Mouse (Mus musculus) hindbrain, embryonic 14.5 days (tissue): ENCODE data around the gene Thsd7b. TPM values are rescaled to one million over a fixed set of nuclear protein-coding genes. Genes with fewer than 3 reads are reported as not detected.

Experiments used
- ATAC-seq: fragments of 200-750 bp; cut with Nextera tagmentation; 2 replicates; pipeline ENCODE4 v1.8.0; 2017; ENCODE audit warnings: moderate number of reproducible peaks, mild to moderate bottlenecking, moderate TSS enrichment, moderate library complexity; ENCODE audit not compliant: low FRiP score
- DNase-seq: peaks from one replicate; pipeline ENCODE4 v3.0.0-alpha.2; 2015; ENCODE audit warnings: low spot score
- H3K27ac ChIP-seq: fragments of 300-500 bp; sonication (generic); 2 replicates; pipeline ENCODE4 v1.5.1; 2014; ENCODE audit warnings: mild to moderate bottlenecking, moderate library complexity
- H3K27me3 ChIP-seq: fragments of 300-500 bp; sonication (generic); 2 replicates; pipeline ENCODE4 v1.6.1; 2014; ENCODE audit warnings: mild to moderate bottlenecking, low read length, mixed read lengths; ENCODE audit not compliant: control insufficient read depth, insufficient read depth
- H3K36me3 ChIP-seq: fragments of 300-500 bp; sonication (generic); replicated peaks from 2 replicates; pipeline ENCODE4 v1.6.1; 2014; ENCODE audit not compliant: control insufficient read depth, insufficient read depth
- H3K4me1 ChIP-seq: fragments of 300-500 bp; sonication (generic); replicated peaks from 2 replicates; pipeline ENCODE4 v1.6.1; 2014; ENCODE audit warnings: antibody characterized with exemption, low read length, mixed read lengths; ENCODE audit not compliant: control insufficient read depth, insufficient read depth
- H3K4me2 ChIP-seq: fragments of 300-500 bp; sonication (generic); replicated peaks from 2 replicates; pipeline ENCODE4 v1.6.1; 2014; ENCODE audit warnings: mild to moderate bottlenecking, moderate library complexity
- H3K4me3 ChIP-seq: fragments of 300-500 bp; sonication (generic); replicated peaks from 2 replicates; pipeline ENCODE4 v1.5.1; 2014; ENCODE audit warnings: mild to moderate bottlenecking, low read length
- H3K9ac ChIP-seq: fragments of 300-500 bp; sonication (generic); 2 replicates; pipeline ENCODE4 v1.6.1; 2014
- H3K9me3 ChIP-seq: fragments of 300-500 bp; sonication (generic); 2 replicates; pipeline ENCODE4 v1.6.1; 2016; ENCODE audit warnings: low read length; ENCODE audit not compliant: control insufficient read depth
- WGBS: fragments of 180-500 bp; shearing (Covaris S2); extraction: QIAGEN DNeasy Blood & Tissue Kit; methylation state at CpG from one replicate; pipeline ENCODE4 v1.1.7; 2014; 5-methylcytosine and 5-hydroxymethylcytosine counted together
- polyA plus RNA-seq: library from polyadenylated mRNA; unstranded; fragments of >200 nt; fragmentation: Nextera tagmentation; extraction: Ambion mirVana; gene quantifications from 2 replicates; pipeline ENCODE4 v1.2.1, GENCODE M21; 2014

The Thsd7b gene
- polyA plus RNA-seq, 1 experiment from 2014 or later: 12.5 TPM

GRCm38 (mm10) chr1:130055012-130055411, 781.9 kb downstream of the Thsd7b start:
- H3K9ac ChIP-seq: no peak overlapping the region
- no peak overlapping the region for H3K27ac ChIP-seq
- ATAC-seq (no peak), DNase-seq (no peak)
- no peaks in the 10 kb centered on the region for H3K27me3 ChIP-seq
- no peak overlapping the region for H3K4me3 ChIP-seq
- H3K4me2 ChIP-seq: no peak overlapping the region
- H3K36me3 ChIP-seq: no peaks in the 10 kb centered on the region
- no peaks in the 10 kb centered on the region for H3K4me1 ChIP-seq
- no peaks in the 10 kb centered on the region for H3K9me3 ChIP-seq

GRCm38 (mm10) chr1:130062105-130062504, 789.0 kb downstream of the Thsd7b start:
- ATAC-seq (no peak), DNase-seq (no peak)
- H3K4me3 ChIP-seq: no peak overlapping the region
- H3K27me3 ChIP-seq: no peaks in the 10 kb centered on the region
- H3K4me1 ChIP-seq: no peaks in the 10 kb centered on the region
- no peak overlapping the region for H3K4me2 ChIP-seq
- no peaks in the 10 kb centered on the region for H3K9me3 ChIP-seq
- H3K36me3 ChIP-seq: no peaks in the 10 kb centered on the region
- no peak overlapping the region for H3K27ac ChIP-seq
- H3K9ac ChIP-seq: no peak overlapping the region

GRCm38 (mm10) chr1:130066193-130066959, 793.3 kb downstream of the Thsd7b start:
- DNase-seq (no peak), ATAC-seq (no peak)
- Histone ChIP-seq H3K4me3 (no peak overlapping the region), H3K9me3 (no peaks in the 10 kb centered on the region), H3K4me1 (no peaks in the 10 kb centered on the region), H3K36me3 (no peaks in the 10 kb centered on the region), H3K27me3 (no peaks in the 10 kb centered on the region), H3K9ac (no peak overlapping the region), H3K27ac (no peak overlapping the region), H3K4me2 (no peak overlapping the region)
- 88% methylated on average over 3 of the region's 3 CpGs for WGBS

GRCm38 (mm10) chr1:130083788-130084187, 810.7 kb downstream of the Thsd7b start:
- Histone ChIP-seq H3K27me3 (no peaks in the 10 kb centered on the region), H3K9me3 (no peaks in the 10 kb centered on the region), H3K4me1 (no peaks in the 10 kb centered on the region), H3K9ac (no peak overlapping the region), H3K27ac (no peak overlapping the region), H3K36me3 (no peaks in the 10 kb centered on the region), H3K4me3 (no peak overlapping the region), H3K4me2 (no peak overlapping the region)
- no peak for DNase-seq
- no peak for ATAC-seq
- 88% methylated on average over 2 of the region's 2 CpGs for WGBS

- H3K4me3 ChIP-seq: no peak overlapping the region
- WGBS: 76% methylated on average over 3 of the region's 3 CpGs
- H3K4me2 ChIP-seq: no peak overlapping the region
- H3K36me3 ChIP-seq: no peaks in the 10 kb centered on the region
- no peak overlapping the region for H3K27ac ChIP-seq
- no peak for ATAC-seq
- H3K9ac ChIP-seq: no peak overlapping the region
- no peak for DNase-seq
- H3K27me3 ChIP-seq: no peaks in the 10 kb centered on the region
- H3K9me3 ChIP-seq: no peaks in the 10 kb centered on the region
- H3K4me1 ChIP-seq: no peaks in the 10 kb centered on the region
Observed at GRCm38 (mm10) chr1:130085207-130085606, 812.1 kb downstream of the Thsd7b start.

GRCm38 (mm10) chr1:130085910-130086309, 812.8 kb downstream of the Thsd7b start:
- Histone ChIP-seq H3K4me3 (no peak overlapping the region), H3K4me1 (no peaks in the 10 kb centered on the region), H3K9ac (no peak overlapping the region), H3K27ac (no peak overlapping the region), H3K4me2 (no peak overlapping the region), H3K9me3 (no peaks in the 10 kb centered on the region), H3K36me3 (no peaks in the 10 kb centered on the region), H3K27me3 (no peaks in the 10 kb centered on the region)
- 89% methylated on average over 2 of the region's 2 CpGs for WGBS
- ATAC-seq (no peak), DNase-seq (no peak)

- Histone ChIP-seq H3K36me3 (no peaks in the 10 kb centered on the region), H3K4me3 (no peak overlapping the region)
- 70% methylated on average over 2 of the region's 2 CpGs for WGBS
Observed at GRCm38 (mm10) chr1:130099227-130099626, 826.1 kb downstream of the Thsd7b start.

GRCm38 (mm10) chr1:130112580-130113314, 839.6 kb downstream of the Thsd7b start:
- no peak for ATAC-seq
- Histone ChIP-seq H3K27ac (no peak overlapping the region), H3K4me2 (no peak overlapping the region), H3K27me3 (no peaks in the 10 kb centered on the region), H3K9ac (no peak overlapping the region), H3K4me3 (no peak overlapping the region), H3K36me3 (no peaks in the 10 kb centered on the region), H3K9me3 (no peaks in the 10 kb centered on the region), H3K4me1 (no peaks in the 10 kb centered on the region)
- DNase-seq: no peak
- 85% methylated on average over 1 of the region's 1 CpGs for WGBS

More at GRCm38 (mm10) chr1:130099227-130099626, 826.1 kb downstream of the Thsd7b start:
- Histone ChIP-seq H3K4me2 (no peak overlapping the region), H3K9me3 (no peaks in the 10 kb centered on the region), H3K27me3 (no peaks in the 10 kb centered on the region), H3K9ac (no peak overlapping the region), H3K27ac (no peak overlapping the region), H3K4me1 (no peaks in the 10 kb centered on the region; the same call in 1 of the 2 replicates)
- DNase-seq: no peak
- ATAC-seq: no peak

- WGBS: 94% methylated on average over 2 of the region's 2 CpGs
- H3K4me2 ChIP-seq: no peak overlapping the region
- ATAC-seq: no peak
- no peaks in the 10 kb centered on the region for H3K27me3 ChIP-seq
- H3K4me3 ChIP-seq: no peak overlapping the region
- no peaks in the 10 kb centered on the region for H3K36me3 ChIP-seq
- no peak for DNase-seq
- H3K9ac ChIP-seq: no peak overlapping the region
- H3K4me1 ChIP-seq: no peaks in the 10 kb centered on the region
- H3K9me3 ChIP-seq: no peaks in the 10 kb centered on the region
- H3K27ac ChIP-seq: no peak overlapping the region
Observed at GRCm38 (mm10) chr1:130113549-130113948, 840.4 kb downstream of the Thsd7b start.
